ENCODE assay signal across 12 mouse cellular contexts in the genomic region with DNA sequence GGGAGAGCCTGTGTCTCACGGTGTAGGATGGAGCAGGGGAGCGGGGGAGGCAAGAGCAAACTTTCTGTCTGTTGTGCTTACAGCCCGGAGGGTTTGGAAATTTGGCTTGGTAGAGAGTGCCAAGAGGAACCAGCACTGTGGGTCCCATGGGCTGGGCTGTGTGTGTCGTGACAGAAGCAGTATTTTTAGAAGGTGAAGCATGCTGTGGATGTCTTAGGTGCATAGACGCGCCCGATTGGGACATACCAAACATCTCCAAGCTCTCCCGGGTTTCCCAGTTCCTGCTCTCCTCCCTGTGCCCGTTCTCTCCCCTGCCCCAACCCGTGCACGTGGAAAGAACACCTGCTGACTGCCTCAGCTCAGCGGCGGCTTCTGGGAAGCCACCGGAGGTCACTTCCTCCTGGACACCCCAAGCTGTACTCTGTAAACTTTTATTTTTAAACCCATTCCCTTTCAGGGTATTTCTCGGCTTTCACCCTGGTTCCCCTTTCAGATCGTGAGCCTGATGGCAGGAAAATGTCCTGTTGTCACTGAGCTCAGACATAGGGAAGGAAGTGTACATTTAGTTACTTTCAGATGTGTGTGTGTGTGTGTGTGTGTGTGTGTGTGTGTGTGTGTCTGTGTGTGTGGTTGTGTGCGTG. TPM values are rescaled to one million over a fixed set of nuclear protein-coding genes. Genes with fewer than 3 reads are reported as not detected.
DNase-seq lines count a peak whose midpoint lies in the region; ATAC-seq and TF ChIP-seq lines count a peak whose summit lies in the region.
"Had no signal": no experiment of that assay in that cellular context is flagged by ENCODE, and none has a peak within 500 bp of the region (broad histone marks: within the 10 kb centered on the region; RNA-seq: fewer than 3 reads in every experiment).

No protein-coding gene starts in this region.

- no peaks in the 10 kb centered on the region for H3K9me3 ChIP-seq in CH12.LX (replicated peaks; ENCODE audit: low read length)
- H3K9me3 ChIP-seq in megakaryocyte, embryonic 14.5 days, result no peaks in the 10 kb centered on the region
- no peaks in the 10 kb centered on the region for H3K9me3 ChIP-seq in hindbrain, embryonic 14.5 days (ENCODE audit: control insufficient read depth, low read length)
- H3K9me3 ChIP-seq: forebrain, embryonic 10.5 days; limb, embryonic 15.5 days had no signal

- H3K4me2 ChIP-seq in CH12.LX (ENCODE audit: insufficient read depth, low read depth, poor library complexity, severe bottlenecking), result peak overlapping the region; percentile 35
- no peak overlapping the region for H3K4me2 ChIP-seq in hindbrain, embryonic 14.5 days (replicated peaks)
- H3K4me2 ChIP-seq: limb, embryonic 15.5 days had no signal

- ATAC-seq in granulocyte monocyte progenitor cell, adult 5-6 weeks (replicated peaks; ENCODE audit: poor library complexity, severe bottlenecking), result peak; percentile 45
- no peak for ATAC-seq in hindbrain, embryonic 14.5 days (ENCODE audit: low FRiP score)
- ATAC-seq: midbrain, embryonic 16.5 days; Patski had no signal

- no peak for TF ChIP-seq POLR2A in CH12.LX (IDR thresholded peaks at IDR 0.05; ENCODE audit: low read depth, low read length)

- dilution Hi-C loops in CH12.LX (cut with MboI; ENCODE audit: extremely low pct_ligation_motif_present, extremely low pct_unique_long_range_greater_than_20kb, low sequenced_read_pairs), result no loop called here

- H3K36me3 ChIP-seq in CH12.LX (replicated peaks in 1 of 2; ENCODE audit: control insufficient read depth in 1 of 2, insufficient read depth in 1 of 2, low read length in 1 of 2), result no peaks in the 10 kb centered on the region
- H3K36me3 ChIP-seq in megakaryocyte, embryonic 14.5 days (replicated peaks; ENCODE audit: low read length), result peaks cover under 1% of the 10 kb centered on the region
- no peaks in the 10 kb centered on the region for H3K36me3 ChIP-seq in hindbrain, embryonic 14.5 days (replicated peaks; ENCODE audit: control insufficient read depth, insufficient read depth)
- H3K36me3 ChIP-seq: forebrain, embryonic 10.5 days; limb, embryonic 15.5 days had no signal

- H3K9ac ChIP-seq in CH12.LX (ENCODE audit: insufficient read depth, low read depth), result no peak overlapping the region
- H3K9ac ChIP-seq in hindbrain, embryonic 14.5 days, result no peak overlapping the region
- H3K9ac ChIP-seq: limb, embryonic 15.5 days had no signal

- peak; percentile 73 for DNase-seq in layer of hippocampus, adult 9-11 months
- no peak for DNase-seq in layer of hippocampus, postnatal 36 days
- no peak for DNase-seq in CH12.LX (ENCODE audit: extremely low read depth)
- DNase-seq in hindbrain, embryonic 14.5 days (ENCODE audit: low spot score), result no peak
- no peak for DNase-seq in adrenal gland, adult 8-10 months
- DNase-seq: cerebellum, postnatal 36 days had no signal

- no peak for TF ChIP-seq CTCF in CH12.LX (conservative IDR thresholded peaks at IDR 0.05 in 1 of 2, IDR thresholded peaks at IDR 0.05 in 1 of 2; ENCODE audit: low read depth in 2 of 2, low read length in 2 of 2)

- no peak for TF ChIP-seq RAD21 in CH12.LX (IDR thresholded peaks at IDR 0.05; ENCODE audit: low read depth, low read length)

- H3K79me2 ChIP-seq in CH12.LX (replicated peaks; ENCODE audit: control insufficient read depth, extremely low read depth, insufficient read depth, poor library complexity, severe bottlenecking), result no peaks in the 10 kb centered on the region

- peaks cover 37 to 52% of the 10 kb centered on the region in 2 experiments for H3K4me1 ChIP-seq in CH12.LX (ENCODE audit: control insufficient read depth in 1 of 2, insufficient read depth in 2 of 2)
- peaks cover 96% of the 10 kb centered on the region for H3K4me1 ChIP-seq in megakaryocyte, embryonic 14.5 days
- H3K4me1 ChIP-seq in hindbrain, embryonic 14.5 days (replicated peaks; ENCODE audit: control insufficient read depth, insufficient read depth, low read length), result peaks cover 27% of the 10 kb centered on the region

- no peak overlapping the region for H3K4me3 ChIP-seq in CH12.LX (replicated peaks in 1 of 3; ENCODE audit: low read depth in 2 of 3, low read length in 2 of 3, poor library complexity in 1 of 3)
- H3K4me3 ChIP-seq in megakaryocyte, embryonic 14.5 days (replicated peaks), result peak overlapping the region; percentile 51
- no peak overlapping the region for H3K4me3 ChIP-seq in hindbrain, embryonic 14.5 days (replicated peaks; ENCODE audit: low read length)
- H3K4me3 ChIP-seq: forebrain, embryonic 10.5 days; limb, embryonic 15.5 days had no signal

- H3K27me3 ChIP-seq in CH12.LX (replicated peaks), result peaks cover 87% of the 10 kb centered on the region
- H3K27me3 ChIP-seq in megakaryocyte, embryonic 14.5 days (replicated peaks), result peaks cover 3% of the 10 kb centered on the region
- no peaks in the 10 kb centered on the region for H3K27me3 ChIP-seq in hindbrain, embryonic 14.5 days (ENCODE audit: control insufficient read depth, insufficient read depth, low read length)
- H3K27me3 ChIP-seq: limb, embryonic 15.5 days; Patski had no signal

- in situ Hi-C loops in CH12.LX (cut with MboI; ENCODE audit: low pct_ligation_motif_present, low pct_unique_long_range_greater_than_20kb, low sequenced_read_pairs), result no loop called here

- peak; percentile 82 for TF ChIP-seq EP300 in CH12.LX (IDR thresholded peaks at IDR 0.05; ENCODE audit: low read length)

- WGBS in hindbrain, embryonic 14.5 days, result 59% methylated on average over 17 of the region's 17 CpGs

- no peak overlapping the region for H3K27ac ChIP-seq in CH12.LX (ENCODE audit: insufficient read depth, low read depth)
- no peak overlapping the region for H3K27ac ChIP-seq in hindbrain, embryonic 14.5 days
- H3K27ac ChIP-seq: forebrain, embryonic 10.5 days; limb, embryonic 15.5 days had no signal

TF ChIP-seq in CH12.LX, 34 proteins besides CTCF, POLR2A, EP300 and RAD21 (continues in another document):
- TF ChIP-seq POLR2AphosphoS2 (IDR thresholded peaks at IDR 0.05; ENCODE audit: low read depth, low read length), result no peak
- TF ChIP-seq BHLHE40 (IDR thresholded peaks at IDR 0.05; ENCODE audit: low read depth, low read length), result peak; percentile 92
- TF ChIP-seq GABPA (IDR thresholded peaks at IDR 0.05; ENCODE audit: insufficient replicate concordance, low read depth, low read length), result no peak
- TF ChIP-seq MYC (IDR thresholded peaks at IDR 0.05; ENCODE audit: low read depth, low read length), result peak; percentile 69
- TF ChIP-seq IRF4 (IDR thresholded peaks at IDR 0.05; ENCODE audit: low read depth, low read length), result peak; percentile 69; the same call in 1 of the 2 replicates
- peak; percentile 61; the same call in 1 of the 2 replicates for TF ChIP-seq MAZ (IDR thresholded peaks at IDR 0.05; ENCODE audit: low read depth, low read length)
- TF ChIP-seq ETS1 (conservative IDR thresholded peaks at IDR 0.05; ENCODE audit: low read depth, low read length), result peak; percentile 83
- TF ChIP-seq CHD2 (IDR thresholded peaks at IDR 0.05; ENCODE audit: low read length), result peak; percentile 25
- TF ChIP-seq SMC3 (IDR thresholded peaks at IDR 0.05; ENCODE audit: low read depth, low read length), result no peak
- TF ChIP-seq ZMIZ1 (IDR thresholded peaks at IDR 0.05; ENCODE audit: low read depth, low read length), result no peak
- no peak for TF ChIP-seq JUND (conservative IDR thresholded peaks at IDR 0.05; ENCODE audit: low read depth, low read length)
- TF ChIP-seq UBTF (IDR thresholded peaks at IDR 0.05; ENCODE audit: low read depth, low read length), result no peak
- TF ChIP-seq KAT2A (IDR thresholded peaks at IDR 0.05; ENCODE audit: insufficient replicate concordance, low read length), result no peak
- no peak for TF ChIP-seq ZNF384 (IDR thresholded peaks at IDR 0.05; ENCODE audit: low read depth, low read length)
- peak; percentile 15; the same call in 1 of the 2 replicates for TF ChIP-seq MAFK (IDR thresholded peaks at IDR 0.05; ENCODE audit: insufficient replicate concordance, low read length)
- TF ChIP-seq PAX5 (IDR thresholded peaks at IDR 0.05; ENCODE audit: low read length), result no peak
- no peak for TF ChIP-seq ELF1 (IDR thresholded peaks at IDR 0.05; ENCODE audit: low read depth, low read length)
- TF ChIP-seq TCF12 (IDR thresholded peaks at IDR 0.05; ENCODE audit: low read depth, low read length), result peak; percentile 83
- no peak for TF ChIP-seq RCOR1 (conservative IDR thresholded peaks at IDR 0.05; ENCODE audit: low read depth, low read length)
- TF ChIP-seq MAX (IDR thresholded peaks at IDR 0.05; ENCODE audit: low read length), result 0 out of 2 replicates have a peak, but pooled peaks have one; percentile 28
- TF ChIP-seq JUN (IDR thresholded peaks at IDR 0.05; ENCODE audit: insufficient read depth, low read depth, low read length), result no peak
- TF ChIP-seq MEF2A (IDR thresholded peaks at IDR 0.05; ENCODE audit: borderline replicate concordance, low read depth, low read length), result peak; percentile 88
- TF ChIP-seq MXI1 (IDR thresholded peaks at IDR 0.05; ENCODE audit: low read depth, low read length), result no peak; the same call in 1 of the 2 replicates
- TF ChIP-seq ZC3H11A (IDR thresholded peaks at IDR 0.05; ENCODE audit: low read depth, low read length), result no peak

RNA-seq across cellular contexts. Expression of a gene that starts 10.0 kb away (rescaled TPM):
- total RNA-seq in layer of hippocampus, postnatal 36 days (2021), result 1 to 10 TPM; 1.3 to 1.4 TPM
- 2.5 and 4.7 TPM in 2 replicates for total RNA-seq in CH12.LX (2012; rRNA removed)
- total RNA-seq in CH12.LX (2014; rRNA removed), result 1.1 and 1.2 TPM in 2 replicates
- 0.83 and 1.1 TPM in 2 replicates for polyA plus RNA-seq in CH12.LX (2012; ENCODE audit: insufficient read length, low read depth)
- 0.41 TPM in 1 of 2 replicates, not detected in the other for total RNA-seq in granulocyte monocyte progenitor cell, adult 5-6 weeks (2014; fragmentation: Nextera tagmentation)
- total RNA-seq in granulocyte monocyte progenitor cell, adult 5-6 weeks (2017), result 2.0 and 2.2 TPM in 2 replicates
- 54.8 and 75.2 TPM in 2 replicates for polyA plus RNA-seq in megakaryocyte, embryonic 14.5 days (2012; ENCODE audit: insufficient read depth, low replicate concordance)
- 2.9 and 3.0 TPM in 2 replicates for polyA plus RNA-seq in hindbrain, embryonic 14.5 days (2014; fragmentation: Nextera tagmentation; extraction: Ambion mirVana)
- 10 to 100 TPM in 1 of 4 experiments, 1 to 10 TPM in 3; 4.4 to 14.6 (median 5.4) TPM for total RNA-seq in adrenal gland, adult 8-10 months (2022)

RNA-seq across cellular contexts. Expression of a gene that starts 26.2 kb away (rescaled TPM):
- total RNA-seq in layer of hippocampus, postnatal 36 days (2021), result 10 to 100 TPM; 75.1 to 79.4 TPM
- total RNA-seq in CH12.LX (2012; rRNA removed) (60.5 and 64.5 TPM in 2 replicates), CH12.LX (2014; rRNA removed) (38.1 and 39.8 TPM in 2 replicates)
- polyA plus RNA-seq in CH12.LX (2012; ENCODE audit: insufficient read length, low read depth), result 50.4 and 50.8 TPM in 2 replicates
- 43.1 and 44.5 TPM in 2 replicates for total RNA-seq in granulocyte monocyte progenitor cell, adult 5-6 weeks (2014; fragmentation: Nextera tagmentation)
- 18.8 and 23.3 TPM in 2 replicates for total RNA-seq in granulocyte monocyte progenitor cell, adult 5-6 weeks (2017)
- polyA plus RNA-seq in megakaryocyte, embryonic 14.5 days (2012; ENCODE audit: insufficient read depth, low replicate concordance), result 16.0 and 43.0 TPM in 2 replicates
- polyA plus RNA-seq in hindbrain, embryonic 14.5 days (2014; fragmentation: Nextera tagmentation; extraction: Ambion mirVana), result 48.1 and 56.4 TPM in 2 replicates
- 10 to 100 TPM; 52.7 to 76.9 (median 68.2) TPM for total RNA-seq in adrenal gland, adult 8-10 months (2022)
